Mouse (Mus musculus): ENCODE data around the gene Acer3. TPM values are rescaled to one million over a fixed set of nuclear protein-coding genes. Genes with fewer than 3 reads are reported as not detected.

The Acer3 gene
- total RNA-seq (2012; rRNA removed) = 25.3 and 26.2 TPM in 2 replicates

- no peak within 1 kb of the TSS for H3K27ac ChIP-seq (ENCODE audit: insufficient read depth, low read depth, low read length, poor library complexity, severe bottlenecking)
- TF ChIP-seq ZNF384 (IDR thresholded peaks at IDR 0.05; ENCODE audit: low read depth, low read length) = no peak
- no peak for TF ChIP-seq MAFK (IDR thresholded peaks at IDR 0.05; ENCODE audit: insufficient read depth, low read depth, low read length)
- no peak for TF ChIP-seq CHD2 (IDR thresholded peaks at IDR 0.05; ENCODE audit: low read depth, low read length)
- no peak for TF ChIP-seq ZC3H11A (IDR thresholded peaks at IDR 0.05; ENCODE audit: borderline replicate concordance, low read depth, low read length)
- TF ChIP-seq HCFC1 (IDR thresholded peaks at IDR 0.05; ENCODE audit: borderline replicate concordance, insufficient read depth, low read length) = no peak
- H3K9me3 ChIP-seq (ENCODE audit: control insufficient read depth, insufficient read depth, low read depth, low read length) = no peaks in the 10 kb centered on the region
- DNase-seq (ENCODE audit: low read depth, low spot score) = no peak
- no peak within 1 kb of the TSS for H3K9ac ChIP-seq (ENCODE audit: insufficient read depth, low read depth, low read length, poor library complexity, severe bottlenecking)
- H3K36me3 ChIP-seq (ENCODE audit: control insufficient read depth, insufficient read depth, low read length, poor library complexity, severe bottlenecking) = no peaks in the 10 kb centered on the region
- H3K4me1 ChIP-seq (ENCODE audit: control insufficient read depth in 2 of 2, insufficient read depth in 2 of 2, low read length in 2 of 2, poor library complexity in 1 of 2) = peaks cover 2 to 7% of the 10 kb centered on the region in 2 experiments; a peak in 2 of 4 replicates
- in situ Hi-C loops (cut with MboI; ENCODE audit: low sequenced_read_pairs in 2 of 2, unreplicated experiment in 2 of 2) = no loop called here
- H3K4me3 ChIP-seq (ENCODE audit: insufficient read depth in 1 of 2, low read depth in 1 of 2, low read length in 2 of 2, poor library complexity in 1 of 2, severe bottlenecking in 1 of 2) = no peak within 1 kb of the TSS
Measured at GRCm38 (mm10) chr7:98321083-98321482, at the start of gene Acer3. Acer3 (minus strand) TSS chr7:98321208.

- Histone ChIP-seq H3K9me3 (ENCODE audit: control insufficient read depth, insufficient read depth, low read depth, low read length) (no peaks in the 10 kb centered on the region), H3K27ac (ENCODE audit: insufficient read depth, low read depth, low read length, poor library complexity, severe bottlenecking) (peak overlapping the region; percentile 23; the same call in 1 of the 2 replicates), H3K36me3 (ENCODE audit: control insufficient read depth, insufficient read depth, low read length, poor library complexity, severe bottlenecking) (no peaks in the 10 kb centered on the region), H3K9ac (ENCODE audit: insufficient read depth, low read depth, low read length, poor library complexity, severe bottlenecking) (no peak overlapping the region), H3K4me3 (ENCODE audit: insufficient read depth in 1 of 2, low read depth in 1 of 2, low read length in 2 of 2, poor library complexity in 1 of 2, severe bottlenecking in 1 of 2) (no peak overlapping the region), H3K4me1 (ENCODE audit: control insufficient read depth in 2 of 2, insufficient read depth in 2 of 2, low read length in 2 of 2, poor library complexity in 1 of 2) (peaks cover 0 to 14% of the 10 kb centered on the region in 2 experiments; a peak in 2 of 4 replicates)
- TF ChIP-seq CHD2 (IDR thresholded peaks at IDR 0.05; ENCODE audit: low read depth, low read length) (no peak), ZNF384 (IDR thresholded peaks at IDR 0.05; ENCODE audit: low read depth, low read length) (peak; percentile 95)
- peak; percentile 50 for DNase-seq (ENCODE audit: low read depth, low spot score)
- in situ Hi-C loops (cut with MboI; ENCODE audit: low sequenced_read_pairs in 2 of 2, unreplicated experiment in 2 of 2) = no loop called here
Measured at GRCm38 (mm10) chr7:98369762-98370369, 48.9 kb upstream of the Acer3 start.

- H3K4me1 ChIP-seq (ENCODE audit: control insufficient read depth in 2 of 2, insufficient read depth in 2 of 2, low read length in 2 of 2, poor library complexity in 1 of 2) = peaks cover 0 to 4% of the 10 kb centered on the region in 2 experiments; a peak in 1 of 4 replicates
- no peaks in the 10 kb centered on the region for H3K36me3 ChIP-seq (ENCODE audit: control insufficient read depth, insufficient read depth, low read length, poor library complexity, severe bottlenecking)
- no peaks in the 10 kb centered on the region for H3K9me3 ChIP-seq (ENCODE audit: control insufficient read depth, insufficient read depth, low read depth, low read length)
- H3K9ac ChIP-seq (ENCODE audit: insufficient read depth, low read depth, low read length, poor library complexity, severe bottlenecking) = no peak overlapping the region; the same call in 1 of the 2 replicates
- H3K27ac ChIP-seq (ENCODE audit: insufficient read depth, low read depth, low read length, poor library complexity, severe bottlenecking) = no peak overlapping the region
- no peak for TF ChIP-seq HCFC1 (IDR thresholded peaks at IDR 0.05; ENCODE audit: borderline replicate concordance, insufficient read depth, low read length)
- TF ChIP-seq ZC3H11A (IDR thresholded peaks at IDR 0.05; ENCODE audit: borderline replicate concordance, low read depth, low read length) = no peak
- TF ChIP-seq CHD2 (IDR thresholded peaks at IDR 0.05; ENCODE audit: low read depth, low read length) = no peak
- no peak for TF ChIP-seq ZNF384 (IDR thresholded peaks at IDR 0.05; ENCODE audit: low read depth, low read length)
- no peak for TF ChIP-seq MAFK (IDR thresholded peaks at IDR 0.05; ENCODE audit: insufficient read depth, low read depth, low read length)
- DNase-seq (ENCODE audit: low read depth, low spot score) = no peak
- peak overlapping the region in 1 of 2 experiments; percentile 44; a peak in 2 of 4 replicates for H3K4me3 ChIP-seq (ENCODE audit: insufficient read depth in 1 of 2, low read depth in 1 of 2, low read length in 2 of 2, poor library complexity in 1 of 2, severe bottlenecking in 1 of 2)
- in situ Hi-C loops (cut with MboI; ENCODE audit: low sequenced_read_pairs in 2 of 2, unreplicated experiment in 2 of 2) = no loop called here
Measured at GRCm38 (mm10) chr7:98361662-98362061, 40.7 kb upstream of the Acer3 start.

GRCm38 (mm10) chr7:98361063-98361652, 40.1 kb upstream of the Acer3 start, which contains the start of gene Tsku:
Tsku (minus strand) TSS chr7:98361328.
- no peak within 1 kb of the TSS for H3K27ac ChIP-seq (ENCODE audit: insufficient read depth, low read depth, low read length, poor library complexity, severe bottlenecking)
- H3K4me1 ChIP-seq (ENCODE audit: control insufficient read depth in 2 of 2, insufficient read depth in 2 of 2, low read length in 2 of 2, poor library complexity in 1 of 2) = peaks cover 0 to 4% of the 10 kb centered on the region in 2 experiments; a peak in 1 of 4 replicates
- H3K9ac ChIP-seq (ENCODE audit: insufficient read depth, low read depth, low read length, poor library complexity, severe bottlenecking) = peak within 1 kb of the TSS; percentile 70
- no peaks in the 10 kb centered on the region for H3K9me3 ChIP-seq (ENCODE audit: control insufficient read depth, insufficient read depth, low read depth, low read length)
- in situ Hi-C loops (cut with MboI; ENCODE audit: low sequenced_read_pairs in 2 of 2, unreplicated experiment in 2 of 2) = no loop called here
- H3K4me3 ChIP-seq (ENCODE audit: insufficient read depth in 1 of 2, low read depth in 1 of 2, low read length in 2 of 2, poor library complexity in 1 of 2, severe bottlenecking in 1 of 2) = peak within 1 kb of the TSS; percentile 67 to 82
- H3K36me3 ChIP-seq (ENCODE audit: control insufficient read depth, insufficient read depth, low read length, poor library complexity, severe bottlenecking) = no peaks in the 10 kb centered on the region
- TF ChIP-seq CHD2 (IDR thresholded peaks at IDR 0.05; ENCODE audit: low read depth, low read length) (no peak), MAFK (IDR thresholded peaks at IDR 0.05; ENCODE audit: insufficient read depth, low read depth, low read length) (0 out of 2 replicates have a peak, but pooled peaks have one; percentile 20), HCFC1 (IDR thresholded peaks at IDR 0.05; ENCODE audit: borderline replicate concordance, insufficient read depth, low read length) (peak; percentile 65; the same call in 1 of the 2 replicates)
- DNase-seq (ENCODE audit: low read depth, low spot score) = peak; percentile 94

Measured in ES-E14 (cell line).